Mouse (Mus musculus): ENCODE measurements at regions not wholly inside any gene's neighbourhood (a gene's known extent, or its start where the extent isn't known, plus 50 kb on each side); places are given as distances from the start of the nearest gene placed in this dataset.
A peak's percentile ranks its signal among the peaks of the same experiment; 100 is the strongest.

GRCm38 (mm10) chr1:105206216-105206615, 150.3 kb downstream of the Rnf152 start:
- Histone ChIP-seq H3K27me3 (ENCODE audit: control insufficient read depth, insufficient read depth, low read length) (no peaks in the 10 kb centered on the region), H3K4me1 (ENCODE audit: control insufficient read depth, insufficient read depth, low read length) (no peaks in the 10 kb centered on the region), H3K27ac (ENCODE audit: low read depth, low read length) (no peak overlapping the region), H3K4me3 (ENCODE audit: low read depth, low read length) (no peak overlapping the region), H3K9ac (ENCODE audit: low read depth, low read length) (no peak overlapping the region), H3K4me2 (no peak overlapping the region), H3K36me3 (ENCODE audit: control insufficient read depth, insufficient read depth, low read length) (no peaks in the 10 kb centered on the region), H3K9me3 (replicated peaks; ENCODE audit: control insufficient read depth, low read length) (no peaks in the 10 kb centered on the region)
- no peak for ATAC-seq (replicated peaks; ENCODE audit: insufficient number of reproducible peaks, low FRiP score, low TSS enrichment)

DNA sequence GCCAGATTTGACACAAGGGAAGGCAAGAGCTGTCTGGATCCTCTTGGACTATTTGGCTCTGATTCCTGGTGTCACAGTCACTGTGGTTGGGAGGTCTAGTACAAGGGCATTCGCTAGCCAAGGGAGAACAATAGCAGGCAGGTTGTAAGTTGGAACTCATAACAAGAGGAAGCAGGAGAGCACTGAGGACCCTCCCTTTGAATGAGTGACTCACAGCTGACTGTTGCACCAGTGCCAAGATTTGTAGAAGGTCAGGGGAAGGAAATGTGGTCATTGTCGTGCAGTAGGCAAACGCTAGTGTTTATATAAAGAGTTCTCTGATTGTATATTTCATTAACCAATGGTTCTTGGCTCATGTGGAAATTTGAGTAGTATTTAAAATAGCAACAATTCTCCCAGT, 157.2 kb downstream of the Rnf152 start:
- H3K36me3 ChIP-seq (ENCODE audit: control insufficient read depth, insufficient read depth, low read length), result no peaks in the 10 kb centered on the region
- WGBS (ENCODE audit: insufficient replicate concordance), result 69% methylated on average over 3 of the region's 3 CpGs
- H3K27ac ChIP-seq (ENCODE audit: low read depth, low read length), result no peak overlapping the region

DNA sequence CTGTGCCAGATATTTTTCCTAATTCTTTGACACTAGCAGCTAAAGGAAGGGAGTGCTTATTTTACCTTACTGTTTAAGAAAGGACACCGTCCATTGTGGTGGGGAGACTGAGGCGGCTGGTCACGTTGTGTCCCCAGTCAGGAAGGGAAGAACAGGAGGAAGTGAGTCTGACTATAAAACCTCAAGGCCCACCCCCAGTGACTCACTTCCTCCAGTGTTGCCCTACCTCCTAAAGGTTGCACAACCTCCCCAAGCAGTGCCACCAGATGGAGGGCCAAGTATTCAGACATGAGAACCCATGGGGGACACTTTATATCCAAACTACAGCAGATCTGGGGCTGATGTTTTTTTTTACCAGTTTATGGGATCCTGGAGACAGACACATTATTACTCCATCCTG, 165.4 kb downstream of the Rnf152 start:
- WGBS (ENCODE audit: insufficient replicate concordance), result 82% methylated on average over 3 of the region's 3 CpGs
- Histone ChIP-seq H3K27me3 (ENCODE audit: control insufficient read depth, insufficient read depth, low read length) (no peaks in the 10 kb centered on the region), H3K36me3 (ENCODE audit: control insufficient read depth, insufficient read depth, low read length) (no peaks in the 10 kb centered on the region), H3K4me2 (no peak overlapping the region), H3K9me3 (replicated peaks; ENCODE audit: control insufficient read depth, low read length) (no peaks in the 10 kb centered on the region), H3K27ac (ENCODE audit: low read depth, low read length) (no peak overlapping the region), H3K4me3 (ENCODE audit: low read depth, low read length) (no peak overlapping the region), H3K4me1 (ENCODE audit: control insufficient read depth, insufficient read depth, low read length) (no peaks in the 10 kb centered on the region; the same call in 1 of the 2 replicates), H3K9ac (ENCODE audit: low read depth, low read length) (no peak overlapping the region)
- no peak for ATAC-seq (replicated peaks; ENCODE audit: insufficient number of reproducible peaks, low FRiP score, low TSS enrichment)

More for the DNA sequence above, 157.2 kb downstream of the Rnf152 start:
- H3K9ac ChIP-seq (ENCODE audit: low read depth, low read length), result no peak overlapping the region
- no peaks in the 10 kb centered on the region for H3K9me3 ChIP-seq (replicated peaks; ENCODE audit: control insufficient read depth, low read length)
- no peaks in the 10 kb centered on the region for H3K4me1 ChIP-seq (ENCODE audit: control insufficient read depth, insufficient read depth, low read length)
- no peak overlapping the region for H3K4me3 ChIP-seq (ENCODE audit: low read depth, low read length)
- H3K27me3 ChIP-seq (ENCODE audit: control insufficient read depth, insufficient read depth, low read length), result no peaks in the 10 kb centered on the region
- no peak for ATAC-seq (replicated peaks; ENCODE audit: insufficient number of reproducible peaks, low FRiP score, low TSS enrichment)
- no peak overlapping the region for H3K4me2 ChIP-seq

- no peak for ATAC-seq (replicated peaks; ENCODE audit: insufficient number of reproducible peaks, low FRiP score, low TSS enrichment)
- H3K4me1 ChIP-seq (ENCODE audit: control insufficient read depth, insufficient read depth, low read length), result no peaks in the 10 kb centered on the region; the same call in 1 of the 2 replicates
- H3K27ac ChIP-seq (ENCODE audit: low read depth, low read length), result no peak overlapping the region
- no peaks in the 10 kb centered on the region for H3K36me3 ChIP-seq (ENCODE audit: control insufficient read depth, insufficient read depth, low read length)
- H3K4me3 ChIP-seq (ENCODE audit: low read depth, low read length), result no peak overlapping the region
- no peak overlapping the region for H3K4me2 ChIP-seq
- H3K9ac ChIP-seq (ENCODE audit: low read depth, low read length), result no peak overlapping the region
- no peaks in the 10 kb centered on the region for H3K27me3 ChIP-seq (ENCODE audit: control insufficient read depth, insufficient read depth, low read length)
- H3K9me3 ChIP-seq (replicated peaks; ENCODE audit: control insufficient read depth, low read length), result no peaks in the 10 kb centered on the region
Observed at GRCm38 (mm10) chr1:105188920-105189266, 167.6 kb downstream of the Rnf152 start.

GRCm38 (mm10) chr1:105188210-105188919, 168.1 kb downstream of the Rnf152 start:
- no peaks in the 10 kb centered on the region for H3K27me3 ChIP-seq (ENCODE audit: control insufficient read depth, insufficient read depth, low read length)
- no peak overlapping the region for H3K27ac ChIP-seq (ENCODE audit: low read depth, low read length)
- H3K9ac ChIP-seq (ENCODE audit: low read depth, low read length), result no peak overlapping the region
- no peaks in the 10 kb centered on the region for H3K36me3 ChIP-seq (ENCODE audit: control insufficient read depth, insufficient read depth, low read length)
- H3K4me1 ChIP-seq (ENCODE audit: control insufficient read depth, insufficient read depth, low read length), result no peaks in the 10 kb centered on the region; the same call in 1 of the 2 replicates
- 57% methylated on average over 3 of the region's 3 CpGs for WGBS (ENCODE audit: insufficient replicate concordance)
- H3K9me3 ChIP-seq (replicated peaks; ENCODE audit: control insufficient read depth, low read length), result no peaks in the 10 kb centered on the region
- no peak for ATAC-seq (replicated peaks; ENCODE audit: insufficient number of reproducible peaks, low FRiP score, low TSS enrichment)
- H3K4me3 ChIP-seq (ENCODE audit: low read depth, low read length), result no peak overlapping the region
- H3K4me2 ChIP-seq, result no peak overlapping the region

DNA sequence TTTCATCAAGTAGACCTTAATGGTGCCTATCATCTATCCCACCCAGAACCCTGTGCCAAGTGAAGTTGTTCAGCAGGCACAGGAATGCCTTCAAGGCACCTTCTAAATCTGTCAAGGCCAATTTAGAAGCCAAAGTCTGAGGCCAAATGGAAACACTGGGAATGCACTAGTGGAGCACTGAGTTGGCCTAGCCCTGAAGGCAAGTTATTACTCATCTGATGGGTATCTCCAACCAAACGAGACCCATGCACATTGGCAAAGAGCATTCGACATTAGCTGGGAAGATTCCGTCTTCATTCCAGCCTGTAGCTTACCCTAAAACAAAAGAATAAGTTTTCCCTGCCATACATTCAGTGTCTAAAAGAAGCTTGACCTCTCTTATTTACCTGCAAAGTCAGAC, 172.0 kb downstream of the Rnf152 start:
- no peak overlapping the region for H3K4me2 ChIP-seq
- WGBS (ENCODE audit: insufficient replicate concordance), result 85% methylated on average over 3 of the region's 3 CpGs
- no peaks in the 10 kb centered on the region for H3K36me3 ChIP-seq (ENCODE audit: control insufficient read depth, insufficient read depth, low read length)
- ATAC-seq (replicated peaks; ENCODE audit: insufficient number of reproducible peaks, low FRiP score, low TSS enrichment), result no peak
- no peak overlapping the region for H3K9ac ChIP-seq (ENCODE audit: low read depth, low read length)
- H3K9me3 ChIP-seq (replicated peaks; ENCODE audit: control insufficient read depth, low read length), result no peaks in the 10 kb centered on the region
- no peaks in the 10 kb centered on the region for H3K27me3 ChIP-seq (ENCODE audit: control insufficient read depth, insufficient read depth, low read length)
- H3K4me1 ChIP-seq (ENCODE audit: control insufficient read depth, insufficient read depth, low read length), result no peaks in the 10 kb centered on the region; the same call in none of the 2 replicates
- H3K4me3 ChIP-seq (ENCODE audit: low read depth, low read length), result no peak overlapping the region
- H3K27ac ChIP-seq (ENCODE audit: low read depth, low read length), result no peak overlapping the region

GRCm38 (mm10) chr1:105179371-105179823, 177.1 kb downstream of the Rnf152 start:
- peak; percentile 77 for ATAC-seq (replicated peaks; ENCODE audit: insufficient number of reproducible peaks, low FRiP score, low TSS enrichment)
- Histone ChIP-seq H3K4me3 (ENCODE audit: low read depth, low read length) (no peak overlapping the region), H3K9me3 (replicated peaks; ENCODE audit: control insufficient read depth, low read length) (no peaks in the 10 kb centered on the region), H3K4me1 (ENCODE audit: control insufficient read depth, insufficient read depth, low read length) (peaks cover 10% of the 10 kb centered on the region; the same call in 1 of the 2 replicates), H3K9ac (ENCODE audit: low read depth, low read length) (no peak overlapping the region), H3K27me3 (ENCODE audit: control insufficient read depth, insufficient read depth, low read length) (no peaks in the 10 kb centered on the region), H3K27ac (ENCODE audit: low read depth, low read length) (no peak overlapping the region), H3K4me2 (no peak overlapping the region), H3K36me3 (ENCODE audit: control insufficient read depth, insufficient read depth, low read length) (no peaks in the 10 kb centered on the region)
- WGBS (ENCODE audit: insufficient replicate concordance), result 30% methylated on average over 3 of the region's 3 CpGs

- Histone ChIP-seq H3K27me3 (ENCODE audit: control insufficient read depth, insufficient read depth, low read length) (no peaks in the 10 kb centered on the region), H3K9ac (ENCODE audit: low read depth, low read length) (no peak overlapping the region), H3K36me3 (ENCODE audit: control insufficient read depth, insufficient read depth, low read length) (no peaks in the 10 kb centered on the region), H3K4me1 (ENCODE audit: control insufficient read depth, insufficient read depth, low read length) (peaks cover 10% of the 10 kb centered on the region; the same call in 1 of the 2 replicates), H3K9me3 (replicated peaks; ENCODE audit: control insufficient read depth, low read length) (no peaks in the 10 kb centered on the region), H3K27ac (ENCODE audit: low read depth, low read length) (no peak overlapping the region), H3K4me2 (no peak overlapping the region), H3K4me3 (ENCODE audit: low read depth, low read length) (no peak overlapping the region)
- no peak for ATAC-seq (replicated peaks; ENCODE audit: insufficient number of reproducible peaks, low FRiP score, low TSS enrichment)
- WGBS (ENCODE audit: insufficient replicate concordance), result 57% methylated on average over 6 of the region's 6 CpGs
Observed at GRCm38 (mm10) chr1:105178773-105179172, 177.7 kb downstream of the Rnf152 start.

- H3K27ac ChIP-seq (ENCODE audit: low read depth, low read length), result no peak overlapping the region
- no peak for ATAC-seq (replicated peaks; ENCODE audit: insufficient number of reproducible peaks, low FRiP score, low TSS enrichment)
- H3K36me3 ChIP-seq (ENCODE audit: control insufficient read depth, insufficient read depth, low read length), result no peaks in the 10 kb centered on the region
- WGBS (ENCODE audit: insufficient replicate concordance), result 64% methylated on average over 2 of the region's 2 CpGs
- H3K4me3 ChIP-seq (ENCODE audit: low read depth, low read length), result no peak overlapping the region
- H3K9ac ChIP-seq (ENCODE audit: low read depth, low read length), result no peak overlapping the region
- H3K4me2 ChIP-seq, result no peak overlapping the region
- peaks cover 10% of the 10 kb centered on the region; the same call in 1 of the 2 replicates for H3K4me1 ChIP-seq (ENCODE audit: control insufficient read depth, insufficient read depth, low read length)
- H3K27me3 ChIP-seq (ENCODE audit: control insufficient read depth, insufficient read depth, low read length), result no peaks in the 10 kb centered on the region
- no peaks in the 10 kb centered on the region for H3K9me3 ChIP-seq (replicated peaks; ENCODE audit: control insufficient read depth, low read length)
Observed at GRCm38 (mm10) chr1:105177938-105178337, 178.6 kb downstream of the Rnf152 start.

Measured in heart, embryonic 11.5 days (tissue).